Mouse (Mus musculus) midbrain, embryonic 10.5 days (tissue): ENCODE data around the gene Hunk. TPM values are rescaled to one million over a fixed set of nuclear protein-coding genes. Genes with fewer than 3 reads are reported as not detected.

ENCODE experiments used
- DNase-seq: peaks from one replicate; pipeline ENCODE4 v3.0.0-alpha.2; 2017; ENCODE audit warnings: low spot score
- H3K27ac ChIP-seq: fragments of 300-500 bp; sonication (generic); replicated peaks from 2 replicates; pipeline ENCODE4 v1.5.1; 2016; ENCODE audit warnings: mild to moderate bottlenecking
- H3K27me3 ChIP-seq: fragments of 300-500 bp; sonication (generic); 2 replicates; pipeline ENCODE4 v1.6.1; 2016; ENCODE audit warnings: low read depth, mild to moderate bottlenecking; ENCODE audit not compliant: poor library complexity, severe bottlenecking
- H3K36me3 ChIP-seq: fragments of 300-500 bp; sonication (generic); 2 replicates; pipeline ENCODE4 v1.6.1; 2016; ENCODE audit warnings: mild to moderate bottlenecking, moderate library complexity
- H3K4me1 ChIP-seq: fragments of 300-500 bp; sonication (generic); 2 replicates; pipeline ENCODE4 v1.6.1; 2016
- H3K4me3 ChIP-seq: fragments of 300-500 bp; sonication (generic); 2 replicates; pipeline ENCODE4 v1.5.1; 2016; ENCODE audit warnings: mild to moderate bottlenecking, moderate library complexity
- H3K9me3 ChIP-seq: fragments of 300-500 bp; sonication (generic); replicated peaks from 2 replicates; pipeline ENCODE4 v1.6.1; 2016; ENCODE audit warnings: mild to moderate bottlenecking
- WGBS: fragments of 180-500 bp; shearing (Covaris S2); methylation state at CpG from one replicate; pipeline ENCODE4 v1.1.7; 2016; 5-methylcytosine and 5-hydroxymethylcytosine counted together
- polyA plus RNA-seq: library from polyadenylated mRNA; unstranded; fragments of >200 nt; fragmentation: Nextera tagmentation; extraction: Ambion mirVana; gene quantifications from 2 replicates; pipeline ENCODE4 v1.2.1, GENCODE M21; 2016

The Hunk gene
- polyA plus RNA-seq, 1 experiment from 2014 or later, result 11.8 TPM

GRCm38 (mm10) chr16:90396882-90397281 lies 11.1 kb downstream of the Hunk start:
- no peak overlapping the region for H3K4me3 ChIP-seq
- no peaks in the 10 kb centered on the region for H3K27me3 ChIP-seq
- 70% methylated on average over 2 of the region's 2 CpGs for WGBS
- no peak overlapping the region for H3K27ac ChIP-seq
- H3K9me3 ChIP-seq, result no peaks in the 10 kb centered on the region
- peaks cover 37% of the 10 kb centered on the region for H3K4me1 ChIP-seq
- DNase-seq, result no peak
- H3K36me3 ChIP-seq, result peaks cover 53% of the 10 kb centered on the region

- H3K9me3 ChIP-seq, result no peaks in the 10 kb centered on the region
- 0 out of 2 replicates have a peak overlapping the region, but pooled peaks have one; percentile 72 for H3K27ac ChIP-seq
- H3K4me3 ChIP-seq, result peak overlapping the region; percentile 29; the same call in 1 of the 2 replicates
- 7% methylated on average over 6 of the region's 9 CpGs for WGBS
- no peaks in the 10 kb centered on the region for H3K27me3 ChIP-seq
- H3K36me3 ChIP-seq, result peaks cover 29% of the 10 kb centered on the region
- peaks cover 30% of the 10 kb centered on the region for H3K4me1 ChIP-seq
- DNase-seq, result peak; percentile 49
These were observed 14.5 kb downstream of the Hunk start for GRCm38 (mm10) chr16:90400314-90400713.

GRCm38 (mm10) chr16:90400906-90401666 lies 15.3 kb downstream of the Hunk start:
- no peaks in the 10 kb centered on the region for H3K27me3 ChIP-seq
- H3K4me3 ChIP-seq, result peak overlapping the region; percentile 30; the same call in 1 of the 2 replicates
- peak overlapping the region; percentile 72 for H3K27ac ChIP-seq
- no peaks in the 10 kb centered on the region for H3K9me3 ChIP-seq
- peak; percentile 38 for DNase-seq
- 13% methylated on average over 12 of the region's 12 CpGs for WGBS
- peaks cover 33% of the 10 kb centered on the region for H3K4me1 ChIP-seq
- peaks cover 23% of the 10 kb centered on the region for H3K36me3 ChIP-seq

- H3K27me3 ChIP-seq, result no peaks in the 10 kb centered on the region
- H3K4me3 ChIP-seq, result no peak overlapping the region
- H3K36me3 ChIP-seq, result peaks cover 20% of the 10 kb centered on the region
- no peak for DNase-seq
- peaks cover 44% of the 10 kb centered on the region for H3K4me1 ChIP-seq
- no peaks in the 10 kb centered on the region for H3K9me3 ChIP-seq
- no peak overlapping the region for H3K27ac ChIP-seq
- 89% methylated on average over 7 of the region's 7 CpGs for WGBS
These were observed 16.5 kb downstream of the Hunk start for GRCm38 (mm10) chr16:90402292-90402691.

DNA sequence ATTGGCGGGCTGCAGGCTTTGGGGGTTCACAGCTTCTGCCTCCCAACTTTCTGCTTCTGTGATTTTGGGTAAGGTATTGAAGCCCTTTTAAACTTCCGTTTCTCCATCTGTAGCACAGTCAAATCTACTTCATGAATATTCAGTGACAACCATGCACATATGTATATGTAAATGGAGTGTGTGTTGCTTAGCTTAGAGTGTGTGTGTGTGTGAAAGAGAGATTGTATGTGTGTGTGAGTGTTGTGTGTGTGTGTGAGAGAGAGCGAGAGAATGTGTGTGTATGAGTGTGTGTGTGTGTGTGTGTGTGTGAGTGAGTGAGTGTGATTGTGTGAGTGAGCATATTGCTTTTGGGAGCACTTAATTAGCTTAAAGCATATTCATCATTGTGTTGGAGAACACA lies 19.4 kb downstream of the Hunk start:
- H3K4me1 ChIP-seq, result peaks cover 60% of the 10 kb centered on the region
- H3K27me3 ChIP-seq, result no peaks in the 10 kb centered on the region
- WGBS, result 87% methylated on average over 3 of the region's 3 CpGs
- no peak for DNase-seq
- H3K9me3 ChIP-seq, result no peaks in the 10 kb centered on the region
- H3K36me3 ChIP-seq, result peaks cover 31% of the 10 kb centered on the region
- H3K4me3 ChIP-seq, result no peak overlapping the region
- H3K27ac ChIP-seq, result no peak overlapping the region

- WGBS, result 52% methylated on average over 6 of the region's 6 CpGs
- Histone ChIP-seq H3K4me1 (peaks cover 56% of the 10 kb centered on the region), H3K4me3 (no peak overlapping the region), H3K36me3 (peaks cover 35% of the 10 kb centered on the region), H3K27me3 (no peaks in the 10 kb centered on the region), H3K9me3 (no peaks in the 10 kb centered on the region), H3K27ac (no peak overlapping the region)
- DNase-seq, result no peak
These were observed 19.8 kb downstream of the Hunk start for GRCm38 (mm10) chr16:90405599-90405998.

GRCm38 (mm10) chr16:90407541-90408289 lies 21.9 kb downstream of the Hunk start:
- Histone ChIP-seq H3K4me3 (peak overlapping the region; percentile 9; the same call in 1 of the 2 replicates), H3K4me1 (peaks cover 41% of the 10 kb centered on the region), H3K27ac (peak overlapping the region; percentile 68), H3K36me3 (peaks cover 57% of the 10 kb centered on the region), H3K27me3 (no peaks in the 10 kb centered on the region), H3K9me3 (peaks cover 4% of the 10 kb centered on the region; the same call in 1 of the 2 replicates)
- WGBS, result 40% methylated on average over 12 of the region's 12 CpGs
- DNase-seq, result peak; percentile 57

- Histone ChIP-seq H3K4me3 (no peak overlapping the region), H3K4me1 (peaks cover 19% of the 10 kb centered on the region), H3K27ac (no peak overlapping the region), H3K27me3 (no peaks in the 10 kb centered on the region), H3K9me3 (peaks cover 16% of the 10 kb centered on the region), H3K36me3 (peaks cover 81% of the 10 kb centered on the region)
- DNase-seq, result no peak
- WGBS, result 91% methylated on average over 8 of the region's 8 CpGs
These were observed 26.6 kb downstream of the Hunk start for GRCm38 (mm10) chr16:90412096-90413082.

- no peak overlapping the region for H3K4me3 ChIP-seq
- peaks cover 53% of the 10 kb centered on the region for H3K36me3 ChIP-seq
- no peak for DNase-seq
- H3K27ac ChIP-seq, result no peak overlapping the region
- no peaks in the 10 kb centered on the region for H3K27me3 ChIP-seq
- H3K4me1 ChIP-seq, result peaks cover 40% of the 10 kb centered on the region
- peaks cover 16% of the 10 kb centered on the region for H3K9me3 ChIP-seq
These were observed 30.8 kb downstream of the Hunk start for GRCm38 (mm10) chr16:90416621-90417020.

DNA sequence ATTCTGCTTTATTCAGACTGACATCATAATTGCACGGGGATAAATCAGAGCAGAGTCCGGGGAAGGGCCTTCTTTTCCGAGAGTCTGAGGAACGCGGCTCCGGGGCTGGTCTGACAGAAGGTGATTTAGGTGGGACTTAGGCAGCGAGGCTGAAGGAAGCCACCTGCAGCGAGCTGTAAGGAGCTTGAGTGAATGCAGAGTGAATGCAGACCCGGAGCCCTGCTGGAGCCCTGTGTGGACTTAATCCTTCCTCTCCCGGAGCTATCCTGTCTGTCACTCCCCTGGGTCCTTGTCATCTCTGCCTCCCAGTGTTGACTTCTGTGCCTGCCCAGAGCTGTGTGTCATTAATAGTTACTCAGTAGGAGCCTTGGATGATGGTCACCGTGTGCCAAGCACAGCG lies 32.8 kb downstream of the Hunk start:
- peaks cover 58% of the 10 kb centered on the region for H3K4me1 ChIP-seq
- peak overlapping the region; percentile 43; the same call in 1 of the 2 replicates for H3K27ac ChIP-seq
- WGBS, result 7% methylated on average over 12 of the region's 12 CpGs
- peaks cover 33% of the 10 kb centered on the region for H3K36me3 ChIP-seq
- H3K4me3 ChIP-seq, result 0 out of 2 replicates have a peak overlapping the region, but pooled peaks have one; percentile 16
- peak; percentile 48 for DNase-seq
- no peaks in the 10 kb centered on the region for H3K27me3 ChIP-seq
- peaks cover 4% of the 10 kb centered on the region for H3K9me3 ChIP-seq

DNA sequence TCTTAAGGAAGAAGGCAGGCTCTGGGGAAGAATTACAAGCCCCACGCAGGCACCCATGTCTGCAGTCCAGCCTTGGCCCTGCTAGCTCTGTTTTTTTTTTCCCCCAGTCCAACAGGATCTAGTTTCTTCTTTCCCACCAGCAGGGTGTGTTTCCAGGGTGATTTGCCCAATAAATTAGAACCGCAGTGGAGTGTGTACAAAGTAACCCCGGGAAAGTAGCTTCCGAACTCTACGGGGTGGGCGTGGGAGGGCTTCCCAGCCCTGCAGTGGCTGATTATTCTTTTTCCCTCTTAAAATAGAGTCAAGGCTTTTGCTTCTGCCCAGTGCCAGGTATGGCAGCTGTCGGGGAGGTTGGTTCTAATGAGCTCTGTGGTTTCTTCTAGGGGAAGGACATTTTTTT lies 35.3 kb downstream of the Hunk start:
- Histone ChIP-seq H3K36me3 (peaks cover 24% of the 10 kb centered on the region), H3K27me3 (no peaks in the 10 kb centered on the region), H3K4me1 (peaks cover 68% of the 10 kb centered on the region), H3K27ac (peak overlapping the region; percentile 60), H3K9me3 (no peaks in the 10 kb centered on the region; the same call in 1 of the 2 replicates), H3K4me3 (no peak overlapping the region)
- 29% methylated on average over 7 of the region's 7 CpGs for WGBS
- no peak for DNase-seq

- H3K4me3 ChIP-seq, result no peak overlapping the region
- H3K9me3 ChIP-seq, result 0 out of 2 replicates have a peak, but pooled peaks cover under 1% of the 10 kb centered on the region
- no peaks in the 10 kb centered on the region for H3K27me3 ChIP-seq
- H3K4me1 ChIP-seq, result peaks cover 68% of the 10 kb centered on the region
- DNase-seq, result no peak
- WGBS, result 51% methylated on average over 8 of the region's 8 CpGs
- H3K36me3 ChIP-seq, result peaks cover 24% of the 10 kb centered on the region
- peak overlapping the region; percentile 60 for H3K27ac ChIP-seq
These were observed 35.7 kb downstream of the Hunk start for GRCm38 (mm10) chr16:90421551-90421950.
